Mouse (Mus musculus) olfactory bulb, adult 2 months (tissue): ENCODE results near the gene Gm17490.

Experiments used
- CTCF ChIP-seq: fragments of 200-500 bp; IDR thresholded peaks from 2 replicates; pipeline ENCODE4 v1.5.1; 2012; ENCODE audit warnings: low read depth, mild to moderate bottlenecking, low read length, moderate library complexity; ENCODE audit not compliant: insufficient read depth
- POLR2A ChIP-seq: fragments of 200-500 bp; IDR thresholded peaks from 2 replicates; pipeline ENCODE4 v1.6.1; 2012; ENCODE audit warnings: mild to moderate bottlenecking, low read depth, low read length, moderate library complexity; ENCODE audit not compliant: insufficient read depth

- no peak for TF ChIP-seq CTCF
- no peak for TF ChIP-seq POLR2A
Observed at GRCm38 (mm10) chr2:11616846-11617245, 9.2 kb downstream of the Gm17490 start.
